Mouse (Mus musculus) C2C12 (cell line): ENCODE measurements around the gene Ccdc62. TPM values are rescaled to one million over a fixed set of nuclear protein-coding genes. Genes with fewer than 3 reads are reported as not detected.

ENCODE experiments used
- H3K27me3 ChIP-seq: one replicate; pipeline ENCODE4 v1.6.1; 2011; ENCODE audit not compliant: control insufficient read depth, insufficient read depth, insufficient read length
- H3K36me3 ChIP-seq: one replicate; pipeline ENCODE4 v1.6.1; 2011; ENCODE audit not compliant: control insufficient read depth, insufficient read depth
- H3K4me3 ChIP-seq: one replicate; pipeline ENCODE4 v1.5.1; 2011; ENCODE audit warnings: mild to moderate bottlenecking, control low read depth; ENCODE audit not compliant: poor library complexity, insufficient read depth, severe bottlenecking
- H3K79me2 ChIP-seq: one replicate; pipeline ENCODE4 v1.6.1; 2011; ENCODE audit not compliant: control insufficient read depth, insufficient read depth
- H3K79me3 ChIP-seq: one replicate; pipeline ENCODE4 v1.6.1; 2011; ENCODE audit warnings: low read depth, control low read depth
- H3ac ChIP-seq: one replicate; pipeline ENCODE3; 2011; ENCODE audit warnings: low read depth; ENCODE audit not compliant: control insufficient read depth, insufficient read length
- CEBPB ChIP-seq: IDR thresholded peaks from one replicate; pipeline ENCODE4 v1.6.1; 2011; ENCODE audit warnings: low read depth, mild to moderate bottlenecking, control low read depth, moderate library complexity
- CTCF ChIP-seq: IDR thresholded peaks from one replicate; pipeline ENCODE4 v1.5.1; 2011; ENCODE audit not compliant: control insufficient read depth, insufficient read depth, insufficient read length
- FOSL1 ChIP-seq: IDR thresholded peaks from one replicate; pipeline ENCODE4 v1.8.0; 2011; ENCODE audit warnings: mild to moderate bottlenecking, low read length; ENCODE audit not compliant: poor library complexity, insufficient read depth, severe bottlenecking
- MAX ChIP-seq: IDR thresholded peaks from one replicate; pipeline ENCODE4 v1.6.1; 2011; ENCODE audit warnings: mild to moderate bottlenecking, control low read depth
- MYOD1 ChIP-seq: IDR thresholded peaks from one replicate; pipeline ENCODE4 v1.6.1; 2011; ENCODE audit warnings: low read depth; ENCODE audit not compliant: control insufficient read depth, insufficient read length
- MYOG ChIP-seq: IDR thresholded peaks from one replicate; pipeline ENCODE4 v1.6.1; 2011; ENCODE audit not compliant: control insufficient read depth, insufficient read length; ENCODE audit errors: extremely low read depth
- USF1 ChIP-seq: IDR thresholded peaks from one replicate; pipeline ENCODE4 v1.6.1; 2011; ENCODE audit warnings: low read depth, mild to moderate bottlenecking, control low read depth, moderate library complexity
- polyA plus RNA-seq: library from polyadenylated mRNA; unstranded; fragments of >200 nt; fragmentation: generic; extraction: Trizol; gene quantifications from one replicate; pipeline ENCODE4 v1.2.1, GENCODE M21; 2012; ENCODE audit warnings: missing spikeins

Gene Ccdc62
- polyA plus RNA-seq, 1 experiment = 2.5 TPM

- H3K4me3 ChIP-seq = no peak overlapping the region
- no peaks in the 10 kb centered on the region for H3K27me3 ChIP-seq
- peaks cover 18% of the 10 kb centered on the region for H3K79me3 ChIP-seq
- H3K36me3 ChIP-seq = no peaks in the 10 kb centered on the region
- H3K79me2 ChIP-seq = peaks cover 56% of the 10 kb centered on the region
- TF ChIP-seq USF1 (no peak), CEBPB (no peak), MAX (no peak), CTCF (no peak), MYOD1 (peak; percentile 59), MYOG (no peak)
- H3ac ChIP-seq = no peak overlapping the region
Observed at GRCm38 (mm10) chr5:123975668-123976180, 45.2 kb downstream of the Ccdc62 start.

GRCm38 (mm10) chr5:123977231-123977630 lies 46.8 kb downstream of the Ccdc62 start:
- Histone ChIP-seq H3K4me3 (no peak overlapping the region), H3K79me3 (peaks cover 26% of the 10 kb centered on the region), H3ac (no peak overlapping the region), H3K79me2 (peaks cover 68% of the 10 kb centered on the region), H3K27me3 (no peaks in the 10 kb centered on the region), H3K36me3 (no peaks in the 10 kb centered on the region)
- no peak for TF ChIP-seq USF1
- no peak for TF ChIP-seq MYOG
- TF ChIP-seq FOSL1 = no peak
- TF ChIP-seq CEBPB = no peak
- TF ChIP-seq CTCF = no peak
- TF ChIP-seq MYOD1 = no peak
- TF ChIP-seq MAX = no peak

DNA sequence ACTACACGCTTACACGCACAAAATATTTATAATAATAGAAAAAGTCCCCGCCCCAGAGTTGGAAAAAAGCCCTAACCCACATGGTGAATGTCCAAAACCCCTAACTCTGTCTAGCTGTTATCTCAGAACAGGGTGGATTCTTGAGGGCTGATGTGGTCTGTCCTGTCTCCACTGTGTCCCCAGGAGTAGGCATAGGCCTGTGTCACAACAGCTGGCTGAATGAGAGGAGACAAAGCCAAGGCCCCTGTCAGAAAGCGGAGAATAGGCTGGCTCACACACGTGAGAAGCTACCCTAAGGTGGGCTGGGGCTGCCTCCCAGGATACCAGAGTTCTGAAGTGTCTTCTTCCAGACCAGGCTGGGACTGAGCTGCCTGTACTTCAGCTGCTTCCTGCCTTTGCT lies 47.7 kb downstream of the Ccdc62 start:
- no peaks in the 10 kb centered on the region for H3K27me3 ChIP-seq
- no peak overlapping the region for H3ac ChIP-seq
- H3K4me3 ChIP-seq = no peak overlapping the region
- H3K36me3 ChIP-seq = no peaks in the 10 kb centered on the region
- peaks cover 77% of the 10 kb centered on the region for H3K79me2 ChIP-seq
- peaks cover 32% of the 10 kb centered on the region for H3K79me3 ChIP-seq
- TF ChIP-seq MYOD1 (peak; percentile 32), MYOG (no peak)

DNA sequence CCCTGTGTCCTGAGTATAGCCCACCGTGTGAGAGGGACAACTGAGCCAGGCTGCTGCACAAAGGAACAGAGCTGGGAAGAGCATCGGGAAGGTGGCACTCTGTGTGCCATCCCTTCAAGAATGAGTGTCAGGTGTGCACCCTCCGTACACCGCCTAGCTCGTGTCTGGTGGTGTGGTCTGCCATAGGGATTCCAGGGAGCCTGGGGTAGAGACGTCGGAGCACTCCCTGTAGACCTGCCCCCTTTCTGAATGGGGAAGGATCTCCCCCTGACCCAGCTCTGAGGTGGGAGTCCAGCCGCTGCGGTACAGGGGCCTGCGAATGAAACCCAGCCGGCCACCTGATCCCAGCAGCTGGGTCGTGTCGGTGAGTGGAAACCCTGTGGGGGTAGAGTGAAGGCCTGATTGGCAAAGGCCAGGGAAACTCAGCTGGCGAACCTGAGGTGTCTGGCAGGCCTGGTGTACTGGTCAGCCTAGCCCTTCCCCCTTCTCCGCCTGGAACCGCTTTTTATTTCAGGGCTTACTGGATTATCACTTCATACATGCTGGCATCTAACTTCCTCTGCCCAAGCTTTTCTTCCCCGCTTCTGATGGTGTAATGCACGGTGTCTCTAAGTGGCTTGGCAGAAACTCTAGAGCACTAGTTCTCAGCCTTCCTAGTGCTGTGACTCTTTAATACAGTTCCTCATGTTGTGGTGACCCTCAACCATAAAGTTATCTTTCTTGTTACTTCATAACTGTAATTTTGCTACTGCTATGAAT lies 48.9 kb downstream of the Ccdc62 start:
- H3K79me3 ChIP-seq = peaks cover 30% of the 10 kb centered on the region
- H3K36me3 ChIP-seq = no peaks in the 10 kb centered on the region
- H3K79me2 ChIP-seq = peaks cover 84% of the 10 kb centered on the region
- no peaks in the 10 kb centered on the region for H3K27me3 ChIP-seq
- no peak for TF ChIP-seq USF1
- no peak for TF ChIP-seq MYOG
- TF ChIP-seq CEBPB = no peak
- TF ChIP-seq MAX = no peak
- TF ChIP-seq MYOD1 = no peak
- no peak for TF ChIP-seq CTCF
- TF ChIP-seq FOSL1 = no peak
- no peak overlapping the region for H3ac ChIP-seq
- no peak overlapping the region for H3K4me3 ChIP-seq

DNA sequence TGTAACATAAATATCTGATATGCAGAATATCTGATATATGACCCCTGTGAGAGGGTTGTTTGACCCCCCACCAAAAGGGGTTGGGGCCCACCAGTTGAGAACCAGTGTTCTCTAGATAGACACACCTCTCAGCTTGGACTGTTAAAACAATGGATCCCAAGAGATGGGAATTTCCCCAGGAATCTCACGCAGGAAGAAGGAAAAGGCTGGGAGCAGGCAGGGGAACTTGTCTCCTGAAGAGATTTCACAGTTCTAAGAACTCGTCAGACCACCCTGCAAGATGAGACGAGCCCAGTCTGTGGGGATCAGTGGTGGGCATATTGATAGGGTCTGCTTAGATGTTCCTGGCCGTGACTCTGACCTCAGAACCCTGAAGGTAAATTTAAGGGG lies 49.5 kb downstream of the Ccdc62 start:
- no peaks in the 10 kb centered on the region for H3K36me3 ChIP-seq
- H3K4me3 ChIP-seq = no peak overlapping the region
- no peak overlapping the region for H3ac ChIP-seq
- peaks cover 84% of the 10 kb centered on the region for H3K79me2 ChIP-seq
- peaks cover 27% of the 10 kb centered on the region for H3K79me3 ChIP-seq
- H3K27me3 ChIP-seq = no peaks in the 10 kb centered on the region
- TF ChIP-seq MYOG (no peak), MAX (no peak)
